Mouse (Mus musculus) CH12.LX (cell line): ENCODE data around the gene Tekt5. TPM values are rescaled to one million over a fixed set of nuclear protein-coding genes. Genes with fewer than 3 reads are reported as not detected.

Source experiments
- DNase-seq: peaks from one replicate; pipeline ENCODE4 v3.0.0-alpha.2; 2013; ENCODE audit errors: extremely low read depth
- H3K27ac ChIP-seq: 2 replicates; pipeline ENCODE4 v1.5.1; 2012; ENCODE audit warnings: low read depth, mild to moderate bottlenecking, control low read depth, moderate library complexity; ENCODE audit not compliant: insufficient read depth
- H3K27me3 ChIP-seq: replicated peaks from 2 replicates; pipeline ENCODE3; 2012; ENCODE audit warnings: inconsistent platforms
- H3K36me3 ChIP-seq, 2 experiments: replicated peaks in 1 of 2; 2 replicates each; pipeline versions ENCODE3 to v1.6.1; 2012; ENCODE audit warnings: inconsistent platforms in 1 of 2, low read length in 1 of 2, mild to moderate bottlenecking in 1 of 2, mixed read lengths in 1 of 2, moderate library complexity in 1 of 2; ENCODE audit not compliant: control insufficient read depth in 1 of 2, insufficient read depth in 1 of 2
- H3K4me1 ChIP-seq, 2 experiments: 2 replicates each; pipeline ENCODE4 v1.6.1; 2012; ENCODE audit warnings: inconsistent platforms in 1 of 2, moderate library complexity in 1 of 2; ENCODE audit not compliant: insufficient read depth in 2 of 2, control insufficient read depth in 1 of 2
- H3K4me2 ChIP-seq: 2 replicates; pipeline ENCODE4 v1.6.1; 2012; ENCODE audit warnings: low read depth, mild to moderate bottlenecking, control low read depth; ENCODE audit not compliant: poor library complexity, insufficient read depth, severe bottlenecking
- H3K4me3 ChIP-seq, 3 experiments: fragments of 150-350 bp in 1 of 3; sonication (generic) in 1 of 3; replicated peaks in 1 of 3; 2 replicates each; pipeline versions ENCODE3 to v1.5.1; 2011 to 2012; ENCODE audit warnings: low read depth in 2 of 3, low read length in 2 of 3, mild to moderate bottlenecking in 2 of 3, moderate library complexity in 2 of 3, control low read depth in 1 of 3, improper control_type of control experiment in 1 of 3, inconsistent platforms in 1 of 3, mixed read lengths in 1 of 3; ENCODE audit not compliant: poor library complexity in 1 of 3
- H3K79me2 ChIP-seq: replicated peaks from 2 replicates; pipeline ENCODE4 v1.6.1; 2012; ENCODE audit warnings: mild to moderate bottlenecking, moderate library complexity; ENCODE audit not compliant: control insufficient read depth, poor library complexity, insufficient read depth, severe bottlenecking; ENCODE audit errors: extremely low read depth
- H3K9ac ChIP-seq: 2 replicates; pipeline ENCODE4 v1.6.1; 2012; ENCODE audit warnings: low read depth, mild to moderate bottlenecking, control low read depth, moderate library complexity; ENCODE audit not compliant: insufficient read depth
- H3K9me3 ChIP-seq: replicated peaks from 2 replicates; pipeline ENCODE3; 2012; ENCODE audit warnings: low read length, inconsistent platforms, mixed read lengths
- CHD2 ChIP-seq: IDR thresholded peaks from 2 replicates; pipeline ENCODE4 v1.6.1; 2011; ENCODE audit warnings: low read length, improper control_type of control experiment
- CTCF ChIP-seq, 2 experiments: IDR thresholded peaks in 1 of 2; conservative IDR thresholded peaks in 1 of 2; 2 replicates each; pipeline ENCODE4 v1.5.1; 2011 to 2012; ENCODE audit warnings: low read depth in 2 of 2, low read length in 2 of 2, improper control_type of control experiment in 1 of 2, inconsistent platforms in 1 of 2, mild to moderate bottlenecking in 1 of 2, moderate library complexity in 1 of 2
- GABPA ChIP-seq: IDR thresholded peaks from 2 replicates; pipeline ENCODE4 v1.6.1; 2012; ENCODE audit warnings: low read depth, low read length, improper control_type of control experiment, inconsistent platforms; ENCODE audit not compliant: insufficient replicate concordance
- IRF4 ChIP-seq: IDR thresholded peaks from 2 replicates; pipeline ENCODE4 v1.6.1; 2014; ENCODE audit warnings: low read depth, mild to moderate bottlenecking, inconsistent platforms, low read length, improper control_type of control experiment
- JUN ChIP-seq: IDR thresholded peaks from 2 replicates; pipeline ENCODE4 v1.6.1; 2011; ENCODE audit warnings: low read depth, mild to moderate bottlenecking, low read length, improper control_type of control experiment, moderate library complexity; ENCODE audit not compliant: insufficient read depth
- JUND ChIP-seq: conservative IDR thresholded peaks from 2 replicates; pipeline ENCODE4 v1.6.1; 2011; ENCODE audit warnings: low read depth, low read length, improper control_type of control experiment
- KAT2A ChIP-seq: IDR thresholded peaks from 2 replicates; pipeline ENCODE4 v1.6.1; 2012; ENCODE audit warnings: low read length, improper control_type of control experiment, inconsistent platforms; ENCODE audit not compliant: insufficient replicate concordance
- MAZ ChIP-seq: IDR thresholded peaks from 2 replicates; pipeline ENCODE4 v1.6.1; 2012; ENCODE audit warnings: low read depth, mild to moderate bottlenecking, inconsistent platforms, low read length, improper control_type of control experiment, moderate library complexity
- NRF1 ChIP-seq: IDR thresholded peaks from 2 replicates; pipeline ENCODE4 v1.6.1; 2014; ENCODE audit warnings: low read depth, mild to moderate bottlenecking, inconsistent platforms, low read length, improper control_type of control experiment, moderate library complexity
- POLR2A ChIP-seq: IDR thresholded peaks from 2 replicates; pipeline ENCODE4 v1.6.1; 2011; ENCODE audit warnings: low read depth, mild to moderate bottlenecking, improper control_type of control experiment, low read length
- RAD21 ChIP-seq: IDR thresholded peaks from 2 replicates; pipeline ENCODE4 v1.6.1; 2011; ENCODE audit warnings: low read depth, mild to moderate bottlenecking, low read length, improper control_type of control experiment, moderate library complexity
- SIN3A ChIP-seq: IDR thresholded peaks from 2 replicates; pipeline ENCODE4 v1.6.1; 2012; ENCODE audit warnings: low read length, improper control_type of control experiment, inconsistent platforms
- SMC3 ChIP-seq: IDR thresholded peaks from 2 replicates; pipeline ENCODE4 v1.6.1; 2011; ENCODE audit warnings: low read depth, low read length, improper control_type of control experiment
- TBP ChIP-seq: conservative IDR thresholded peaks from 2 replicates; pipeline ENCODE4 v1.6.1; 2011; ENCODE audit warnings: low read depth, low read length, improper control_type of control experiment
- USF2 ChIP-seq: conservative IDR thresholded peaks from 2 replicates; pipeline ENCODE4 v1.6.1; 2011; ENCODE audit warnings: low read depth, low read length, improper control_type of control experiment
- ZC3H11A ChIP-seq: IDR thresholded peaks from 2 replicates; pipeline ENCODE4 v1.6.1; 2012; ENCODE audit warnings: low read depth, mild to moderate bottlenecking, inconsistent platforms, low read length, improper control_type of control experiment
- ZKSCAN1 ChIP-seq: IDR thresholded peaks from 2 replicates; pipeline ENCODE4 v1.6.1; 2012; ENCODE audit warnings: low read depth, inconsistent platforms, low read length, improper control_type of control experiment, borderline replicate concordance
- dilution Hi-C: fragments of 300-500 bp; cut with MboI; formaldehyde crosslinking; loops from 2 replicates; pipeline ENCODE4 v1.14.3; 2020; ENCODE audit warnings: low sequenced_read_pairs; ENCODE audit not compliant: extremely low pct_unique_long_range_greater_than_20kb, extremely low pct_ligation_motif_present
- in situ Hi-C: fragments of 300-500 bp; cut with MboI; formaldehyde crosslinking; loops from 3 replicates; pipeline ENCODE4 v1.14.3; 2019; ENCODE audit warnings: low sequenced_read_pairs, low pct_ligation_motif_present, low pct_unique_long_range_greater_than_20kb, mixed read lengths
- polyA plus RNA-seq: library from polyadenylated mRNA; unstranded; fragments of >175 nt; gene quantifications from 2 replicates; pipeline ENCODE4 v1.2.1, GENCODE M21; 2012; ENCODE audit warnings: low read depth; ENCODE audit not compliant: insufficient read length
- total RNA-seq, 2 experiments: library from RNA; depleted of rRNA; stranded (reverse); fragments of 300-350 nt in 1 of 2; fragments of >200 nt in 1 of 2; gene quantifications; 2 replicates each; pipeline ENCODE4 v1.2.3; 2012 to 2014

Gene Tekt5
- total and polyA plus RNA-seq, 3 experiments = 0.17 TPM; not detected in 2

- Histone ChIP-seq H3K4me3 (no peak overlapping the region), H3K4me2 (no peak overlapping the region), H3K36me3 (no peaks in the 10 kb centered on the region), H3K4me1 (no peaks in the 10 kb centered on the region), H3K9me3 (no peaks in the 10 kb centered on the region), H3K27me3 (no peaks in the 10 kb centered on the region), H3K79me2 (no peaks in the 10 kb centered on the region), H3K9ac (no peak overlapping the region), H3K27ac (no peak overlapping the region)
- DNase-seq = no peak
- in situ Hi-C loops (no loop called here), dilution Hi-C loops (no loop called here)
- TF ChIP-seq JUN = no peak
- TF ChIP-seq CHD2 = no peak
- TF ChIP-seq IRF4 = no peak
- TF ChIP-seq ZC3H11A = no peak
- no peak for TF ChIP-seq SIN3A
- no peak for TF ChIP-seq ZKSCAN1
- TF ChIP-seq POLR2A = no peak
- TF ChIP-seq SMC3 = no peak
- no peak for TF ChIP-seq RAD21
- no peak for TF ChIP-seq GABPA
- TF ChIP-seq NRF1 = no peak
- TF ChIP-seq MAZ = no peak
Observed at GRCm38 (mm10) chr16:10351050-10351636, 44.1 kb downstream of the Tekt5 start.

GRCm38 (mm10) chr16:10349876-10350275 is 45.4 kb downstream of the Tekt5 start:
- H3K9me3 ChIP-seq = no peaks in the 10 kb centered on the region
- H3K4me3 ChIP-seq = no peak overlapping the region
- H3K27ac ChIP-seq = no peak overlapping the region
- H3K27me3 ChIP-seq = no peaks in the 10 kb centered on the region
- H3K4me1 ChIP-seq = no peaks in the 10 kb centered on the region
- no peak for DNase-seq
- no peaks in the 10 kb centered on the region for H3K36me3 ChIP-seq
- in situ Hi-C loops (no loop called here), dilution Hi-C loops (no loop called here)
- TF ChIP-seq TBP (no peak), KAT2A (no peak), CTCF (conservative IDR thresholded peaks at IDR 0.05 in 1 of 2, IDR thresholded peaks at IDR 0.05 in 1 of 2; ENCODE audit: low read depth in 2 of 2, low read length in 2 of 2) (no peak), JUND (no peak), USF2 (no peak)
- H3K79me2 ChIP-seq = no peaks in the 10 kb centered on the region
- no peak overlapping the region for H3K4me2 ChIP-seq
- no peak overlapping the region for H3K9ac ChIP-seq
